11 mouse cellular contexts compared by ENCODE assay signal in genomic region chr8:91806720-91807241, GRCm38 (mm10). TPM values are rescaled to one million over a fixed set of nuclear protein-coding genes. Genes with fewer than 3 reads are reported as not detected.
A peak's percentile ranks its signal among the peaks of the same experiment; 100 is the strongest.
DNase-seq lines count a peak whose midpoint lies in the region; ATAC-seq and TF ChIP-seq lines count a peak whose summit lies in the region.
"Had no signal": no experiment of that assay in that cellular context is flagged by ENCODE, and none has a peak within 500 bp of the region (broad histone marks: within the 10 kb centered on the region; RNA-seq: fewer than 3 reads in every experiment).

No protein-coding gene starts in this region.

- TF ChIP-seq EP300 in lung, postnatal 0 days (IDR thresholded peaks at IDR 0.05): peak; percentile 86
- TF ChIP-seq EP300 in stomach, postnatal 0 days (optimal IDR thresholded peaks at IDR 0.05): no peak

- ATAC-seq in lung, postnatal 0 days: peak; percentile 56
- ATAC-seq in neural tube, embryonic 15.5 days (ENCODE audit: low FRiP score): no peak
- no peak for ATAC-seq in granulocyte monocyte progenitor cell, adult 5-6 weeks (replicated peaks; ENCODE audit: poor library complexity, severe bottlenecking)
- no peak for ATAC-seq in stomach, postnatal 0 days (ENCODE audit: low FRiP score, low TSS enrichment)
- ATAC-seq: liver, embryonic 12.5 days had no signal

- peaks cover 25% of the 10 kb centered on the region for H3K27me3 ChIP-seq in lung, postnatal 0 days (replicated peaks; ENCODE audit: insufficient read depth, low read length)
- peaks cover 82% of the 10 kb centered on the region for H3K27me3 ChIP-seq in neural tube, embryonic 15.5 days (replicated peaks)
- H3K27me3 ChIP-seq in stomach, postnatal 0 days (ENCODE audit: control insufficient read depth, insufficient read depth, low read length): peaks cover 7% of the 10 kb centered on the region; the same call in 1 of the 2 replicates

- H3K9me3 ChIP-seq in lung, postnatal 0 days (ENCODE audit: low read length): no peaks in the 10 kb centered on the region
- no peaks in the 10 kb centered on the region for H3K9me3 ChIP-seq in neural tube, embryonic 15.5 days (replicated peaks)
- H3K9me3 ChIP-seq in stomach, postnatal 0 days (ENCODE audit: control insufficient read depth, low read length): no peaks in the 10 kb centered on the region
- H3K9me3 ChIP-seq: liver, embryonic 12.5 days had no signal

- H3K4me2 ChIP-seq in lung, postnatal 0 days (replicated peaks; ENCODE audit: low read depth, low read length): peak overlapping the region; percentile 55
- peak overlapping the region; percentile 48 for H3K4me2 ChIP-seq in neural tube, embryonic 15.5 days
- H3K4me2 ChIP-seq in stomach, postnatal 0 days (replicated peaks; ENCODE audit: low read depth): no peak overlapping the region
- H3K4me2 ChIP-seq: liver, embryonic 12.5 days had no signal

- no peak for TF ChIP-seq CTCF in lung, postnatal 0 days (IDR thresholded peaks at IDR 0.05)
- no peak for TF ChIP-seq CTCF in stomach, postnatal 0 days (IDR thresholded peaks at IDR 0.05; ENCODE audit: low read depth)

- H3K36me3 ChIP-seq in lung, postnatal 0 days (ENCODE audit: insufficient read depth, low read length): no peaks in the 10 kb centered on the region
- no peaks in the 10 kb centered on the region for H3K36me3 ChIP-seq in neural tube, embryonic 15.5 days
- H3K36me3 ChIP-seq in stomach, postnatal 0 days (ENCODE audit: control insufficient read depth, insufficient read depth, low read length): no peaks in the 10 kb centered on the region
- H3K36me3 ChIP-seq: liver, embryonic 12.5 days had no signal

- H3K4me3 ChIP-seq in lung, postnatal 0 days (ENCODE audit: low read depth, low read length): peak overlapping the region; percentile 29; the same call in 1 of the 2 replicates
- H3K4me3 ChIP-seq in neural tube, embryonic 15.5 days (replicated peaks): 0 out of 2 replicates have a peak overlapping the region, but pooled peaks have one; percentile 5
- no peak overlapping the region for H3K4me3 ChIP-seq in stomach, postnatal 0 days (ENCODE audit: low read depth, low read length)
- H3K4me3 ChIP-seq: liver, embryonic 12.5 days had no signal

- 0 out of 2 replicates have a peak, but pooled peaks cover 4% of the 10 kb centered on the region for H3K4me1 ChIP-seq in lung, postnatal 0 days (ENCODE audit: insufficient read depth, low read depth, low read length)
- peaks cover 32% of the 10 kb centered on the region for H3K4me1 ChIP-seq in neural tube, embryonic 15.5 days
- H3K4me1 ChIP-seq in stomach, postnatal 0 days (replicated peaks; ENCODE audit: control insufficient read depth, insufficient read depth): no peaks in the 10 kb centered on the region

- 9% methylated on average over 12 of the region's 12 CpGs for WGBS in lung, postnatal 0 days
- WGBS in neural tube, embryonic 15.5 days: 15% methylated on average over 12 of the region's 12 CpGs
- WGBS in stomach, postnatal 0 days: 28% methylated on average over 12 of the region's 12 CpGs

- H3K27ac ChIP-seq in lung, postnatal 0 days (ENCODE audit: low read length): peak overlapping the region; percentile 70
- H3K27ac ChIP-seq in neural tube, embryonic 15.5 days (replicated peaks): no peak overlapping the region
- no peak overlapping the region for H3K27ac ChIP-seq in stomach, postnatal 0 days (replicated peaks)
- H3K27ac ChIP-seq: liver, embryonic 12.5 days had no signal

- no peak overlapping the region for H3K9ac ChIP-seq in lung, postnatal 0 days (replicated peaks; ENCODE audit: low read depth)
- H3K9ac ChIP-seq in neural tube, embryonic 15.5 days (replicated peaks): no peak overlapping the region
- H3K9ac ChIP-seq in stomach, postnatal 0 days (ENCODE audit: low read length): no peak overlapping the region
- H3K9ac ChIP-seq: liver, embryonic 12.5 days had no signal

- DNase-seq in retina, embryonic 14.5 days (ENCODE audit: low spot score): peak; percentile 21
- no peak for DNase-seq in retina, postnatal 1 day
- peak; percentile 67 for DNase-seq in kidney, adult 9 months
- DNase-seq in lung, postnatal 0 days (ENCODE audit: low spot score): peak; percentile 89
- no peak for DNase-seq in frontal cortex, adult 2 months (ENCODE audit: extremely low spot score in 1 of 2, low spot score in 1 of 2)
- no peak for DNase-seq in stomach, postnatal 0 days (ENCODE audit: low spot score)
- DNase-seq: thymus, adult 2 months had no signal

RNA-seq across cellular contexts. Expression of gene Irx3, which starts 4.9 kb away (rescaled TPM):
- polyA plus RNA-seq in lung, postnatal 0 days (2015; fragmentation: Nextera tagmentation; extraction: Ambion mirVana): 36.6 and 43.9 TPM in 2 replicates
- 4.0 and 6.3 TPM in 2 replicates for polyA plus RNA-seq in neural tube, embryonic 15.5 days (2015; fragmentation: Nextera tagmentation; extraction: Ambion mirVana)
- 0.10 and 0.36 TPM in 2 replicates for polyA plus RNA-seq in frontal cortex, adult 2 months (2012; rRNA removed)
- total RNA-seq in granulocyte monocyte progenitor cell, adult 5-6 weeks (2014; fragmentation: Nextera tagmentation): not detected in 2 replicates
- total RNA-seq in granulocyte monocyte progenitor cell, adult 5-6 weeks (2017): not detected in 2 replicates
- 7.6 and 7.7 TPM in 2 replicates for polyA plus RNA-seq in stomach, postnatal 0 days (2015; fragmentation: Nextera tagmentation; extraction: Ambion mirVana)
- total RNA-seq: MEL had no signal

Comparison
In these comparisons a context has a peak if more than half of its experiments do, and no peak if none do; other contexts are left out.
1. DNase-seq: peak in retina, embryonic 14.5 days (single experiment), kidney, adult 9 months (single experiment) and lung, postnatal 0 days (single experiment); none in retina, postnatal 1 day (single experiment), frontal cortex, adult 2 months (0 of 2) and stomach, postnatal 0 days (single experiment).